Mouse (Mus musculus) myocyte (in vitro differentiated cells): ENCODE measurements around the gene Fbxl5. TPM values are rescaled to one million over a fixed set of nuclear protein-coding genes. Genes with fewer than 3 reads are reported as not detected.

Experiments used
- H3K27me3 ChIP-seq: one replicate; pipeline ENCODE4 v1.6.1; 2011; ENCODE audit not compliant: control insufficient read depth, insufficient read depth, insufficient read length
- H3K36me3 ChIP-seq: one replicate; pipeline ENCODE4 v1.6.1; 2011; ENCODE audit not compliant: control insufficient read depth, insufficient read depth
- H3K4me2 ChIP-seq: one replicate; pipeline ENCODE4 v1.6.1; 2011; ENCODE audit warnings: low read depth, control low read depth
- H3K4me3 ChIP-seq: one replicate; pipeline ENCODE4 v1.5.1; 2011; ENCODE audit warnings: mild to moderate bottlenecking, control low read depth, moderate library complexity
- H3K79me2 ChIP-seq: one replicate; pipeline ENCODE4 v1.6.1; 2011; ENCODE audit not compliant: control insufficient read depth, insufficient read depth
- H3ac ChIP-seq: one replicate; pipeline ENCODE4 v1.6.1; 2011; ENCODE audit not compliant: control insufficient read depth, insufficient read length
- CEBPB ChIP-seq: IDR thresholded peaks from 2 replicates; pipeline ENCODE4 v1.6.1; 2011; ENCODE audit warnings: mild to moderate bottlenecking, moderate library complexity; ENCODE audit not compliant: poor library complexity, insufficient read depth, severe bottlenecking
- E2F4 ChIP-seq: IDR thresholded peaks from one replicate; pipeline ENCODE4 v1.6.1; 2011; ENCODE audit warnings: mild to moderate bottlenecking, control low read depth, moderate library complexity; ENCODE audit not compliant: insufficient read depth
- MAX ChIP-seq: IDR thresholded peaks from one replicate; pipeline ENCODE4 v1.6.1; 2011; ENCODE audit warnings: low read depth, mild to moderate bottlenecking, control low read depth
- MYOD1 ChIP-seq, 3 experiments: IDR thresholded peaks; one replicate each; pipeline ENCODE4 v1.6.1; 2011; ENCODE audit warnings: control low read depth in 2 of 3, low read depth in 2 of 3, mild to moderate bottlenecking in 2 of 3, moderate library complexity in 1 of 3; ENCODE audit not compliant: insufficient read length in 2 of 3, control insufficient read depth in 1 of 3
- MYOG ChIP-seq, 3 experiments: IDR thresholded peaks; one replicate each; pipeline ENCODE4 v1.6.1; 2011; ENCODE audit warnings: control low read depth in 2 of 3, low read depth in 2 of 3, mild to moderate bottlenecking in 2 of 3; ENCODE audit not compliant: insufficient read length in 2 of 3, control insufficient read depth in 1 of 3, insufficient read depth in 1 of 3
- POLR2A ChIP-seq: IDR thresholded peaks from one replicate; pipeline ENCODE4 v1.6.1; 2011; ENCODE audit warnings: low read depth, mild to moderate bottlenecking, control low read depth, moderate library complexity; ENCODE audit not compliant: insufficient read length
- POLR2AphosphoS2 ChIP-seq: IDR thresholded peaks from one replicate; pipeline ENCODE4 v1.6.1; 2011; ENCODE audit warnings: low read depth, control low read depth; ENCODE audit not compliant: insufficient read length
- REST ChIP-seq: IDR thresholded peaks from one replicate; pipeline ENCODE4 v1.6.1; 2011; ENCODE audit warnings: mild to moderate bottlenecking, control low read depth, moderate library complexity; ENCODE audit not compliant: insufficient read depth, insufficient read length
- SRF ChIP-seq: IDR thresholded peaks from one replicate; pipeline ENCODE4 v1.6.1; 2011; ENCODE audit warnings: low read depth; ENCODE audit not compliant: control insufficient read depth, insufficient read length
- TCF12 ChIP-seq: IDR thresholded peaks from one replicate; pipeline ENCODE4 v1.6.1; 2011; ENCODE audit warnings: mild to moderate bottlenecking, control low read depth; ENCODE audit not compliant: poor library complexity, insufficient read depth, severe bottlenecking
- TCF3 ChIP-seq: IDR thresholded peaks from one replicate; pipeline ENCODE4 v1.6.1; 2011; ENCODE audit warnings: low read depth, control low read depth; ENCODE audit not compliant: insufficient read length
- USF1 ChIP-seq: IDR thresholded peaks from one replicate; pipeline ENCODE4 v1.6.1; 2011; ENCODE audit warnings: low read depth, mild to moderate bottlenecking, control low read depth, moderate library complexity
- polyA plus RNA-seq: library from polyadenylated mRNA; unstranded; fragments of >200 nt; fragmentation: generic; extraction: Trizol; gene quantifications from one replicate; pipeline ENCODE4 v1.2.1, GENCODE M21; 2012; ENCODE audit warnings: missing spikeins

Gene Fbxl5
- polyA plus RNA-seq: 16.2 TPM

- TF ChIP-seq E2F4: no peak
- TF ChIP-seq REST: no peak
- Histone ChIP-seq H3K79me2 (no peaks in the 10 kb centered on the region), H3K4me3 (no peak within 1 kb of the TSS)
Observed at GRCm38 (mm10) chr5:43821538-43821937, at the start of gene Fbxl5. Fbxl5 (minus strand) TSS chr5:43821638.

GRCm38 (mm10) chr5:43868711-43869600, 47.5 kb upstream of the Fbxl5 start:
- TF ChIP-seq SRF (no peak), POLR2A (no peak), E2F4 (no peak), TCF12 (no peak), MAX (no peak), MYOG (IDR thresholded peaks at IDR 0.05; ENCODE audit: control insufficient read depth in 1 of 3, insufficient read depth in 1 of 3, insufficient read length in 2 of 3, low read depth in 2 of 3) (no peak), TCF3 (no peak), USF1 (no peak), CEBPB (no peak), POLR2AphosphoS2 (no peak), REST (no peak), MYOD1 (IDR thresholded peaks at IDR 0.05; ENCODE audit: control insufficient read depth in 1 of 3, insufficient read length in 2 of 3, low read depth in 2 of 3) (no peak)

More at GRCm38 (mm10) chr5:43821538-43821937, at the start of gene Fbxl5:
- Histone ChIP-seq H3K27me3 (no peaks in the 10 kb centered on the region), H3K4me2 (no peak within 1 kb of the TSS), H3K36me3 (no peaks in the 10 kb centered on the region), H3ac (no peak within 1 kb of the TSS)

GRCm38 (mm10) chr5:43868253-43868652, 46.8 kb upstream of the Fbxl5 start, which contains the start of gene Cd38:
Cd38 (plus strand) TSS chr5:43868553.
- Histone ChIP-seq H3K79me2 (no peaks in the 10 kb centered on the region), H3K4me3 (no peak within 1 kb of the TSS), H3K36me3 (no peaks in the 10 kb centered on the region), H3ac (no peak within 1 kb of the TSS), H3K4me2 (peak within 1 kb of the TSS; percentile 72), H3K27me3 (no peaks in the 10 kb centered on the region)
- TF ChIP-seq E2F4 (no peak), MYOG (IDR thresholded peaks at IDR 0.05; ENCODE audit: control insufficient read depth in 1 of 3, insufficient read depth in 1 of 3, insufficient read length in 2 of 3, low read depth in 2 of 3) (no peak), TCF12 (no peak), POLR2A (no peak), MAX (no peak), USF1 (no peak), SRF (no peak), MYOD1 (IDR thresholded peaks at IDR 0.05; ENCODE audit: control insufficient read depth in 1 of 3, insufficient read length in 2 of 3, low read depth in 2 of 3) (no peak)

More at GRCm38 (mm10) chr5:43868711-43869600, 47.5 kb upstream of the Fbxl5 start:
- no peaks in the 10 kb centered on the region for H3K36me3 ChIP-seq
- no peaks in the 10 kb centered on the region for H3K27me3 ChIP-seq
- no peak overlapping the region for H3K4me3 ChIP-seq
- H3K4me2 ChIP-seq: peak overlapping the region; percentile 72
- H3ac ChIP-seq: no peak overlapping the region
- H3K79me2 ChIP-seq: no peaks in the 10 kb centered on the region

GRCm38 (mm10) chr5:43865316-43865715, 43.9 kb upstream of the Fbxl5 start:
- H3K36me3 ChIP-seq: no peaks in the 10 kb centered on the region
- no peak overlapping the region for H3ac ChIP-seq
- no peaks in the 10 kb centered on the region for H3K27me3 ChIP-seq
- H3K4me2 ChIP-seq: no peak overlapping the region
- TF ChIP-seq TCF3: no peak
- TF ChIP-seq MAX: no peak
- no peak for TF ChIP-seq USF1
- no peak for TF ChIP-seq REST
- H3K4me3 ChIP-seq: no peak overlapping the region
- no peaks in the 10 kb centered on the region for H3K79me2 ChIP-seq

GRCm38 (mm10) chr5:43863642-43864041, 42.2 kb upstream of the Fbxl5 start:
- no peak overlapping the region for H3ac ChIP-seq
- no peak overlapping the region for H3K4me3 ChIP-seq
- no peaks in the 10 kb centered on the region for H3K79me2 ChIP-seq
- H3K4me2 ChIP-seq: no peak overlapping the region
- no peaks in the 10 kb centered on the region for H3K36me3 ChIP-seq
- peaks cover 7% of the 10 kb centered on the region for H3K27me3 ChIP-seq
- TF ChIP-seq MAX (no peak), SRF (no peak), POLR2AphosphoS2 (no peak), MYOG (IDR thresholded peaks at IDR 0.05; ENCODE audit: control insufficient read depth in 1 of 3, insufficient read depth in 1 of 3, insufficient read length in 2 of 3, low read depth in 2 of 3) (no peak), POLR2A (no peak), MYOD1 (IDR thresholded peaks at IDR 0.05; ENCODE audit: control insufficient read depth in 1 of 3, insufficient read length in 2 of 3, low read depth in 2 of 3) (no peak), E2F4 (no peak), USF1 (no peak), TCF3 (no peak), TCF12 (no peak), CEBPB (no peak), REST (no peak)
